Mouse (Mus musculus): Measurements from ENCODE around the gene Asxl2. TPM values are rescaled to one million over a fixed set of nuclear protein-coding genes. Genes with fewer than 3 reads are reported as not detected.

The Asxl2 gene
- polyA plus RNA-seq (2012; rRNA removed): 17.3 and 18.2 TPM in 2 replicates

GRCm38 (mm10) chr12:3426530-3427034, at the start of gene Asxl2:
Gene Asxl2, plus strand, starts transcription at chr12:3426857.
- Histone ChIP-seq H3K4me1 (replicated peaks; ENCODE audit: control insufficient read depth, insufficient read depth, low read length) (peaks cover 7% of the 10 kb centered on the region; the same call in 1 of the 2 replicates), H3K27me3 (ENCODE audit: control insufficient read depth, insufficient read depth, low read length) (no peaks in the 10 kb centered on the region), H3K27ac (ENCODE audit: control insufficient read depth, insufficient read depth, low read length) (peak within 1 kb of the TSS; percentile 90), H3K36me3 (ENCODE audit: control insufficient read depth, insufficient read depth, low read length) (no peaks in the 10 kb centered on the region), H3K4me3 (ENCODE audit: control insufficient read depth, insufficient read depth, low read length) (peak within 1 kb of the TSS; percentile 70)
- under 1% methylated on average over 53 of the region's 53 CpGs for WGBS
- peak; percentile 99 for DNase-seq
- TF ChIP-seq POLR2A (IDR thresholded peaks at IDR 0.05; ENCODE audit: control insufficient read depth, extremely low read depth, insufficient read depth, low read length, poor library complexity) (peak; percentile 93), CTCF (IDR thresholded peaks at IDR 0.05; ENCODE audit: borderline replicate concordance, control insufficient read depth, extremely low read depth, insufficient read depth, low read length, poor library complexity) (peak; percentile 71; the same call in 1 of the 2 replicates)

GRCm38 (mm10) chr12:3377190-3377589, 49.5 kb upstream of the Asxl2 start:
- Histone ChIP-seq H3K36me3 (ENCODE audit: control insufficient read depth, insufficient read depth, low read length) (no peaks in the 10 kb centered on the region; the same call in 1 of the 2 replicates), H3K27ac (ENCODE audit: control insufficient read depth, insufficient read depth, low read length) (no peak overlapping the region), H3K27me3 (ENCODE audit: control insufficient read depth, insufficient read depth, low read length) (no peaks in the 10 kb centered on the region), H3K4me3 (ENCODE audit: control insufficient read depth, insufficient read depth, low read length) (no peak overlapping the region), H3K4me1 (replicated peaks; ENCODE audit: control insufficient read depth, insufficient read depth, low read length) (no peaks in the 10 kb centered on the region)
- 53% methylated on average over 3 of the region's 3 CpGs for WGBS
- TF ChIP-seq POLR2A (IDR thresholded peaks at IDR 0.05; ENCODE audit: control insufficient read depth, extremely low read depth, insufficient read depth, low read length, poor library complexity): no peak
- TF ChIP-seq CTCF (IDR thresholded peaks at IDR 0.05; ENCODE audit: borderline replicate concordance, control insufficient read depth, extremely low read depth, insufficient read depth, low read length, poor library complexity): no peak
- DNase-seq: peak; percentile 34

- no peak for DNase-seq
Observed at GRCm38 (mm10) chr12:3377755-3378154, 48.9 kb upstream of the Asxl2 start.

GRCm38 (mm10) chr12:3384860-3385259, 41.8 kb upstream of the Asxl2 start:
- WGBS: 86% methylated on average over 1 of the region's 1 CpGs
- H3K36me3 ChIP-seq (ENCODE audit: control insufficient read depth, insufficient read depth, low read length): peaks cover 10% of the 10 kb centered on the region
- no peaks in the 10 kb centered on the region for H3K27me3 ChIP-seq (ENCODE audit: control insufficient read depth, insufficient read depth, low read length)
- DNase-seq: no peak
- TF ChIP-seq POLR2A (IDR thresholded peaks at IDR 0.05; ENCODE audit: control insufficient read depth, extremely low read depth, insufficient read depth, low read length, poor library complexity) (no peak), CTCF (IDR thresholded peaks at IDR 0.05; ENCODE audit: borderline replicate concordance, control insufficient read depth, extremely low read depth, insufficient read depth, low read length, poor library complexity) (no peak)
- no peak overlapping the region for H3K27ac ChIP-seq (ENCODE audit: control insufficient read depth, insufficient read depth, low read length)
- H3K4me3 ChIP-seq (ENCODE audit: control insufficient read depth, insufficient read depth, low read length): no peak overlapping the region
- no peaks in the 10 kb centered on the region for H3K4me1 ChIP-seq (replicated peaks; ENCODE audit: control insufficient read depth, insufficient read depth, low read length)

More at GRCm38 (mm10) chr12:3377755-3378154, 48.9 kb upstream of the Asxl2 start:
- Histone ChIP-seq H3K27ac (ENCODE audit: control insufficient read depth, insufficient read depth, low read length) (no peak overlapping the region), H3K27me3 (ENCODE audit: control insufficient read depth, insufficient read depth, low read length) (no peaks in the 10 kb centered on the region), H3K4me1 (replicated peaks; ENCODE audit: control insufficient read depth, insufficient read depth, low read length) (no peaks in the 10 kb centered on the region), H3K4me3 (ENCODE audit: control insufficient read depth, insufficient read depth, low read length) (no peak overlapping the region), H3K36me3 (ENCODE audit: control insufficient read depth, insufficient read depth, low read length) (no peaks in the 10 kb centered on the region; the same call in 1 of the 2 replicates)
- TF ChIP-seq POLR2A (IDR thresholded peaks at IDR 0.05; ENCODE audit: control insufficient read depth, extremely low read depth, insufficient read depth, low read length, poor library complexity) (no peak), CTCF (IDR thresholded peaks at IDR 0.05; ENCODE audit: borderline replicate concordance, control insufficient read depth, extremely low read depth, insufficient read depth, low read length, poor library complexity) (no peak)
- WGBS: 93% methylated on average over 5 of the region's 5 CpGs

GRCm38 (mm10) chr12:3385271-3385670, 41.4 kb upstream of the Asxl2 start:
- H3K4me1 ChIP-seq (replicated peaks; ENCODE audit: control insufficient read depth, insufficient read depth, low read length): no peaks in the 10 kb centered on the region
- no peak for TF ChIP-seq POLR2A (IDR thresholded peaks at IDR 0.05; ENCODE audit: control insufficient read depth, extremely low read depth, insufficient read depth, low read length, poor library complexity)
- no peak for TF ChIP-seq CTCF (IDR thresholded peaks at IDR 0.05; ENCODE audit: borderline replicate concordance, control insufficient read depth, extremely low read depth, insufficient read depth, low read length, poor library complexity)
- no peak overlapping the region for H3K27ac ChIP-seq (ENCODE audit: control insufficient read depth, insufficient read depth, low read length)
- H3K36me3 ChIP-seq (ENCODE audit: control insufficient read depth, insufficient read depth, low read length): peaks cover 10% of the 10 kb centered on the region
- DNase-seq: no peak
- no peak overlapping the region for H3K4me3 ChIP-seq (ENCODE audit: control insufficient read depth, insufficient read depth, low read length)
- 73% methylated on average over 6 of the region's 6 CpGs for whole genome bisulfite sequencing
- H3K27me3 ChIP-seq (ENCODE audit: control insufficient read depth, insufficient read depth, low read length): no peaks in the 10 kb centered on the region

- H3K4me3 ChIP-seq (ENCODE audit: control insufficient read depth, insufficient read depth, low read length): no peak overlapping the region
- 65% methylated on average over 10 of the region's 10 CpGs for WGBS
Observed at GRCm38 (mm10) chr12:3385940-3386339, 40.7 kb upstream of the Asxl2 start.

More at GRCm38 (mm10) chr12:3385940-3386339, 40.7 kb upstream of the Asxl2 start:
- H3K27ac ChIP-seq (ENCODE audit: control insufficient read depth, insufficient read depth, low read length): no peak overlapping the region
- peaks cover 10% of the 10 kb centered on the region for H3K36me3 ChIP-seq (ENCODE audit: control insufficient read depth, insufficient read depth, low read length)
- DNase-seq: no peak
- H3K4me1 ChIP-seq (replicated peaks; ENCODE audit: control insufficient read depth, insufficient read depth, low read length): no peaks in the 10 kb centered on the region
- H3K27me3 ChIP-seq (ENCODE audit: control insufficient read depth, insufficient read depth, low read length): no peaks in the 10 kb centered on the region
- TF ChIP-seq CTCF (IDR thresholded peaks at IDR 0.05; ENCODE audit: borderline replicate concordance, control insufficient read depth, extremely low read depth, insufficient read depth, low read length, poor library complexity) (no peak), POLR2A (IDR thresholded peaks at IDR 0.05; ENCODE audit: control insufficient read depth, extremely low read depth, insufficient read depth, low read length, poor library complexity) (no peak)
